Mouse (Mus musculus) liver, embryonic 16.5 days (tissue): ENCODE measurements around the gene Apba3. TPM values are rescaled to one million over a fixed set of nuclear protein-coding genes. Genes with fewer than 3 reads are reported as not detected.

Experiments
- ATAC-seq: fragments of 200-750 bp; cut with Nextera tagmentation; 2 replicates; pipeline ENCODE4 v1.8.0; 2017; ENCODE audit warnings: low read depth, mild to moderate bottlenecking, moderate number of reproducible peaks, moderate library complexity
- H3K27ac ChIP-seq: fragments of 300-500 bp; sonication (generic); 2 replicates; pipeline ENCODE4 v1.5.1; 2014; ENCODE audit warnings: mild to moderate bottlenecking, low read length
- H3K27me3 ChIP-seq: fragments of 300-500 bp; sonication (generic); 2 replicates; pipeline ENCODE4 v1.6.1; 2014; ENCODE audit warnings: low read depth, low read length, mixed read lengths; ENCODE audit not compliant: control insufficient read depth, insufficient read depth
- H3K36me3 ChIP-seq: fragments of 300-500 bp; sonication (generic); 2 replicates; pipeline ENCODE4 v1.6.1; 2014; ENCODE audit warnings: mild to moderate bottlenecking; ENCODE audit not compliant: control insufficient read depth, insufficient read depth
- H3K4me1 ChIP-seq: fragments of 300-500 bp; sonication (generic); 2 replicates; pipeline ENCODE4 v1.6.1; 2014; ENCODE audit warnings: low read depth, low read length, mixed read lengths; ENCODE audit not compliant: control insufficient read depth
- H3K4me2 ChIP-seq: fragments of 300-500 bp; sonication (generic); 2 replicates; pipeline ENCODE4 v1.6.1; 2014; ENCODE audit warnings: low read depth, low read length, mixed read lengths
- H3K4me3 ChIP-seq: fragments of 300-500 bp; sonication (generic); 2 replicates; pipeline ENCODE4 v1.5.1; 2014; ENCODE audit warnings: low read depth, mild to moderate bottlenecking, low read length
- H3K9ac ChIP-seq: fragments of 300-500 bp; sonication (generic); 2 replicates; pipeline ENCODE4 v1.6.1; 2014; ENCODE audit warnings: low read depth, low read length
- H3K9me3 ChIP-seq: fragments of 300-500 bp; sonication (generic); replicated peaks from 2 replicates; pipeline ENCODE4 v1.6.1; 2016; ENCODE audit warnings: low read length; ENCODE audit not compliant: control insufficient read depth
- WGBS: fragments of 180-500 bp; shearing (Covaris S2); extraction: QIAGEN DNeasy Blood & Tissue Kit; methylation state at CpG from one replicate; pipeline ENCODE4 v1.1.7; 2014; ENCODE audit not compliant: insufficient replicate concordance; 5-methylcytosine and 5-hydroxymethylcytosine counted together
- polyA plus RNA-seq: library from polyadenylated mRNA; unstranded; fragments of >200 nt; fragmentation: Nextera tagmentation; extraction: Ambion mirVana; gene quantifications from 2 replicates; pipeline ENCODE4 v1.2.1, GENCODE M21; 2015

Apba3 gene
- polyA plus RNA-seq, 1 experiment from 2014 or later, result 26.3 TPM

DNA sequence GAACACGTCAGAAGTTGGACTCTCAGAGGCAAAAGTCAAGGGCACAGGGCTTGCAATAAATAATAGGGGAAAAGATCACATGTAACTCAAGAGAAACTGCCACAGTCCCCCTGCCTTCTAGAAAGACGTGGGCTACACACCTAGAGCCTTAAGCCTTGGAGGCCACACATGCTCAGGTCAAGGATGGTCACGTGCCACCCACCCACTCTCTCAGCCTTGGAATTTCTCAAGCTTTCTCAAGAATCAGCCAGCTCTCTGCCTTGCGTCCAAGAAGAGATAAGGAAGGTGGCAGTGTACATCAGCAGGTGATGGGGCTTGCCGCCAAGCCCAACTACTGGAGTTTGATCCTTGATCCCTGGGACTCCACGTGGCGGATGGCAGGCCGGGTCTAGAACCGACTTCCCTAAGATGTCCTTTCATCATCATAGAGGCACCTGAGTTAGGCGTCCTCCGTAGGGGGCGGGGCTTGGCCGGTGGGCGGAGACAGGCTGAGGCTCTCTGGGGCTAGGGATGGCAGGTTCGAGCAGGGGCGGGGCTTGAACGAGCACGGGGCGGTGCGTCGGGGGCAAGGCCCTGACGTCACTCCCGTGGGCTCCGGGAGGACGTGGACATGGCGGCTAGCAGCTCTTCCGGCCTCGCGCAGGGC lies 34.1 kb upstream of the Apba3 start, which contains the start of gene Zfr2:
Gene Zfr2 (plus strand): TSS at position 576 of the 646 bp plus-strand sequence.
- peaks cover 44% of the 10 kb centered on the region for H3K27me3 ChIP-seq

DNA sequence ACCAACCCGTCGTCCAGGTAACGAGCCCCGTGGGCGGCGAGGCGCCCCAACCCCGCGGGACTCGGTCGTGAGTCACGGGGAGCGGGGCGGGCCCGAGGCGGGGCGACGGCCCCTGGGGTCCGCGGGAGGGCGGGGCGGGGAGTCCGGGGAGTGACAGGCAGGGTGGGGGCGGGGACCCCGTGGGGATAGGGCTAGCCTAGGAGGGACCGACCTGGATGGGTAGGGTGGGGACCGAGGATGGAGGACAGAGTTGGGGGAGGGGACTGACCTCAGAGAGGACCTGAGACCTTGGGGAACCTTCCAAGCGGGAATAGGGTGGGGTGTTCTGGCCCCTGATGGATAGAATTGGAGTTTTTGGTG lies 33.6 kb upstream of the Apba3 start:
- H3K27ac ChIP-seq, result peak overlapping the region; percentile 26; the same call in 1 of the 2 replicates
- peak overlapping the region; percentile 70 for H3K4me3 ChIP-seq
- H3K4me2 ChIP-seq, result peak overlapping the region; percentile 85
- H3K27me3 ChIP-seq, result peaks cover 48% of the 10 kb centered on the region
- WGBS, result 2% methylated on average over 26 of the region's 28 CpGs
- no peaks in the 10 kb centered on the region for H3K36me3 ChIP-seq
- peaks cover 13% of the 10 kb centered on the region for H3K4me1 ChIP-seq
- H3K9me3 ChIP-seq, result no peaks in the 10 kb centered on the region
- H3K9ac ChIP-seq, result peak overlapping the region; percentile 70
- peak; percentile 57 for ATAC-seq

More for the DNA sequence above, 34.1 kb upstream of the Apba3 start, which contains the start of gene Zfr2:
- no peaks in the 10 kb centered on the region for H3K9me3 ChIP-seq
- no peaks in the 10 kb centered on the region for H3K36me3 ChIP-seq
- H3K4me1 ChIP-seq, result peaks cover 13% of the 10 kb centered on the region
- H3K27ac ChIP-seq, result peak within 1 kb of the TSS; percentile 26; the same call in 1 of the 2 replicates
- peak within 1 kb of the TSS; percentile 85 for H3K4me2 ChIP-seq
- ATAC-seq, result peak; percentile 85
- WGBS, result 6% methylated on average over 26 of the region's 29 CpGs
- H3K4me3 ChIP-seq, result peak within 1 kb of the TSS; percentile 70
- H3K9ac ChIP-seq, result peak within 1 kb of the TSS; percentile 70

DNA sequence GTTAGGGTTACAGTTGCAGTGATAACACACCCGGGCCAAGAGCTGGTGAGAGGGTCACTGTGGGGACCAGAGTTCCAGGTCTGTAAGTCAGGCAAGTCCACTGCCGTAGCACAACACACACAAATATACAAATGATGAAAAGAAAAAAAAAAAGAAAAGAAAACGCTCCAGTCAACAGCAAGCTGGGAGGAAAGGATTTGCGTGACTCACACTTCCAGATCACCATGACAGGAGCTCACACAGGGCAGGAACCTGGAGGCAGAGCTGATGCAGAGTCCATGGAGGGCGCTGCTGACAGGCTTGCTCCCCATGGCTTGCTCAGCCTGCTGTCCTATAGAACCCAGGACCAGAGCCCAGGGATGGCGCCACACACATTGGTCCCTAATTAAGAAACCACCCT lies 32.6 kb upstream of the Apba3 start:
- Histone ChIP-seq H3K4me2 (no peak overlapping the region), H3K27ac (no peak overlapping the region), H3K4me3 (no peak overlapping the region), H3K9me3 (no peaks in the 10 kb centered on the region), H3K27me3 (peaks cover 44% of the 10 kb centered on the region), H3K4me1 (peaks cover 13% of the 10 kb centered on the region), H3K9ac (no peak overlapping the region), H3K36me3 (no peaks in the 10 kb centered on the region)
- WGBS, result 67% methylated on average over 6 of the region's 6 CpGs
- ATAC-seq, result no peak

DNA sequence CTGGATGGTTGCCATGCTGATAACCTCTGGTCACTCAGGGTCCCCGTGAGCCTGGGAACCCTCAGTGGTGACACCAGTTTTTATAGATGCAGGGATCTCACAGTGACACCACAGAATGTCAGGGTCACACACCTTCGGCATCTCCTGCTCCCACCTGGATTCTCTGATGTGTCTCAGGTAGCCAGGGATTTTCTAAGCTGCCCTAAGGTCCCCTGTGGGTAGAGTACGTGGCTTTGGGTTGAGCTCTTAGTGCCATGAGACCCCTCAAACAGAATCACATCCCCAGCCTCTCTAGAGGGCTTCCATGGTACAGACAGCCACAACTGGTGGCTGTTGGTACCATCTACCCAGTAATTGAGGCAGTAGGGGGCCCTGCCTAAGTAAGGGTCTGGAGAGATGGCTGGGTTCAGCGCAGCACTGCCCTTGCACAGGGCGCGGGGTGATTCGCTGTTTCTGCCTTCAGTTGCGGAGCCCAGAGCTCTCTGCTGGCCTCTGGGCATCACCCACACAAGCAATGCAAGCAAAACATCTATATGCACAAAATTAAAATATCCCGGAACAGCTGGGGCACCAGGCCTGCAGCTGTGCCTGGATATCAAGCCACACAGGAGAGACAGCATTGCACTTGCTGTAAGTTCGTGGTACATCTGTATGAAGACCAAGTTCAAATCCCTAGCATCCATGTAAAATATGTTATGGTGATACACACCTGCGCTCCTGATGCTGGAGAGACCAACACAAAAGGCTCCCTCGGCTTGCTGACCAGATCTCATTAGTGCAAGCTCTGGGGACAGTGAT lies 30.1 kb upstream of the Apba3 start:
- peaks cover 43% of the 10 kb centered on the region for H3K27me3 ChIP-seq

DNA sequence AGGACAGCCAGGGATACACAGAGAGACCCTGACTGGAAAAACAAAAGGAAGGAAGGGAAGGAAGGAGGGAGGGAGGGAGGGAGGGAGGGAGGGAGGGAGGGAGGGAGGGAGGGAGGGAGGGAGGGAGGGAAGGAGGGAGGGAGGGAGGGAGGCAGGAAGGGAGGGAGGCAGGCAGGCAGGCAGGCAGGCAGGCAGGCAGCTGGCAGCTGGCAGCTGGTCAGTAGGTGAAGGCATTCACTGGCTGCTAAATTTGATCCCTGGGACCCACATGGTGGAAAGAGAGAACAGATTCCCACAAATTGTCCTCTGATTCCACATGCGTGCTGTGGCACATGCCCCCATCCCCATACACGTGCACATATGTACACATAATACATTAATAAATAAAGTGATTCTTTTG lies 28.1 kb upstream of the Apba3 start:
- Histone ChIP-seq H3K4me3 (no peak overlapping the region), H3K36me3 (no peaks in the 10 kb centered on the region), H3K9ac (no peak overlapping the region), H3K4me1 (peaks cover under 1% of the 10 kb centered on the region; the same call in 1 of the 2 replicates), H3K9me3 (no peaks in the 10 kb centered on the region), H3K27me3 (peaks cover 46% of the 10 kb centered on the region), H3K4me2 (no peak overlapping the region), H3K27ac (no peak overlapping the region)
- whole genome bisulfite sequencing, result 57% methylated on average over 2 of the region's 2 CpGs
- no peak for ATAC-seq

More for the DNA sequence above, 30.1 kb upstream of the Apba3 start:
- Histone ChIP-seq H3K27ac (no peak overlapping the region), H3K4me1 (peaks cover 13% of the 10 kb centered on the region), H3K36me3 (no peaks in the 10 kb centered on the region), H3K4me3 (no peak overlapping the region), H3K4me2 (no peak overlapping the region), H3K9me3 (no peaks in the 10 kb centered on the region), H3K9ac (no peak overlapping the region)
- no peak for ATAC-seq
- WGBS, result 65% methylated on average over 12 of the region's 12 CpGs

DNA sequence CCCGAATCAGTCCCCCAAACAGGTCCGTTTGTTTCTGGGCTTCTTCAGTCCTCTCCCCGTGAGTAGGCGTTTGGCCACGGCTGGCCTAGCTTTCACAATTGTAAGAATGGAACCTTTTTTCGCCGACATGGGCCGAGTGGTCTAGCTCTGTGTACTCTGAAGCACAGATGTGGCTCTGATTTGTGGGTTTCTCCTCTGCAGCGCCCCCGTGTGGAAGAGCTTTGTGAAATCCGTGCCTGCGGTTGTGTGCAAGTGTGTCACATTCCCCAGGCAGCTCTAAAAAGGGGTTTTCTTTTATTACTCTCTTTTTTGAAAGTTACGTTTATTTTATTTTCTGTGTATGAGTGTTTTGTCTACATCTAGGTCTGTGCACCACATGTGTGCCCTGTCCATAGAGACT lies 25.9 kb upstream of the Apba3 start:
- no peak overlapping the region for H3K4me2 ChIP-seq
- no peak overlapping the region for H3K27ac ChIP-seq
- peaks cover 53% of the 10 kb centered on the region for H3K27me3 ChIP-seq
- H3K9me3 ChIP-seq, result no peaks in the 10 kb centered on the region
- H3K4me1 ChIP-seq, result no peaks in the 10 kb centered on the region; the same call in 1 of the 2 replicates
- no peak overlapping the region for H3K4me3 ChIP-seq
- H3K9ac ChIP-seq, result no peak overlapping the region
- no peaks in the 10 kb centered on the region for H3K36me3 ChIP-seq
- ATAC-seq, result no peak
- WGBS, result 18% methylated on average over 13 of the region's 13 CpGs

DNA sequence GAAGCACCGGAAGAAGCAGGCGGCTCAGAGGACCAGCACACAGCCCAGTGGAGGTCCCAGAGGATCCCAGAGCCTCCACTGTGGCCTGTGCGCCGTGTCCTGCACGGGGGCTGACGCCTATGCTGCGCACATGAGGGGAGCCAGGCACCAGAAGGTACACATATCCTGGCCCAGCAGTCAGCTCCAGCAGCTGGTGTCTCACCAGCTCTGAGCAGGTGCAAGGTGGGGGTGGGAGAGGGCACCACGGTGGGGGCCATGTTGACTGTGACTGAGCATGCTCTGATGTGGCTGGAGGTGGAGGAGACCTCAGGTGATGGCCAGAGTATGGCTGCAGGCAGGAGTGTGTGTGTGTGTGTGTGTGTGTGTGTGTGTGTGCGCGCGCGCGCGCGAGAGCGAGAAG lies 24.7 kb upstream of the Apba3 start:
- H3K36me3 ChIP-seq, result no peaks in the 10 kb centered on the region
- H3K4me1 ChIP-seq, result no peaks in the 10 kb centered on the region; the same call in 1 of the 2 replicates
- 72% methylated on average over 16 of the region's 16 CpGs for WGBS
- no peak for ATAC-seq
- no peaks in the 10 kb centered on the region for H3K9me3 ChIP-seq
- no peak overlapping the region for H3K27ac ChIP-seq
- H3K4me2 ChIP-seq, result no peak overlapping the region
- H3K27me3 ChIP-seq, result peaks cover 51% of the 10 kb centered on the region
- no peak overlapping the region for H3K9ac ChIP-seq
- no peak overlapping the region for H3K4me3 ChIP-seq

DNA sequence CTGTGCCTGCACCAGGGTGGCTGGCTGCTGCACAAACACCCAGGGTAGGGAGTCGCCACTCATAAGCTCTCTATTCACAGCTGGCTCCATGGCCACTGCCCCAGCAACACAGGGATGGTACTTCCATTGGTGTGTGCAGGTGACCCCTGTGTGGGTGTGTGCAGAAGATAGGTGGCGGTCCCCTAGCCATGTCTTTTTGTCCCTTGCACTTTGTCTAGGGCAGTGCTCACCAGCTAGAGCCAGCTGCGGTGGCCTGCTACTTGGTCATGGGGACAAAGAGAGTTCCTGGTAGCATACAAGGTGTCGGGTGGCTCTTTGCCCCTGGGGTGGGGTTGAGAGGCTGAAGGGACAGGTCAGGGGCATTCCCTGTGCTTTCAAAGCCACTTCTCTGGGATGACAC lies 22.6 kb upstream of the Apba3 start:
- WGBS, result 68% methylated on average over 4 of the region's 4 CpGs
- no peak for ATAC-seq
- no peak overlapping the region for H3K9ac ChIP-seq
- H3K4me3 ChIP-seq, result no peak overlapping the region
- H3K27me3 ChIP-seq, result peaks cover 39% of the 10 kb centered on the region
- no peak overlapping the region for H3K27ac ChIP-seq
- H3K4me2 ChIP-seq, result no peak overlapping the region
- H3K4me1 ChIP-seq, result no peaks in the 10 kb centered on the region; the same call in 1 of the 2 replicates
- no peaks in the 10 kb centered on the region for H3K9me3 ChIP-seq
- no peaks in the 10 kb centered on the region for H3K36me3 ChIP-seq

DNA sequence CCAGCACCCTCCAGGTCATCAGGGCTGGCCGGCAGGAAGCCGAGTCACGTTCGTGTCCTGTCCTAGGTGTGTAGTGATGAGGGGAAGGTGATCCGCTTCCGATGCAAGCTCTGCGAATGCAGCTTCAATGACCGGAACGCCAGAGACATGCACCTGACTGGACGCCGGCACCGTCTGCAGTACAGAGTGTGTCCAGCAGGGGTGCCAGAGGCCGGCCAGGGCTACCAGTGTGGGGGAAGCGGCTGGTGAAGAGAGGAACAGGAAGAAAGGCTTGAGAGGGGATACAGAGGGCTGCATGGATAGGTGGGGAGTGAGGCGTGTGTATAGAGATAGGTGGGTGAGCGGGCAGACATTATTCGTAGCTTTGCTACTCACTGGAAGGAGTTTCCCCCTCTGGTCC lies 22.2 kb upstream of the Apba3 start:
- no peak overlapping the region for H3K9ac ChIP-seq
- H3K4me2 ChIP-seq, result no peak overlapping the region
- WGBS, result 4% methylated on average over 17 of the region's 17 CpGs
- no peaks in the 10 kb centered on the region; the same call in 1 of the 2 replicates for H3K4me1 ChIP-seq
- no peaks in the 10 kb centered on the region for H3K9me3 ChIP-seq
- ATAC-seq, result peak; percentile 27; the same call in 1 of the 2 replicates
- peaks cover 34% of the 10 kb centered on the region for H3K27me3 ChIP-seq
- H3K36me3 ChIP-seq, result no peaks in the 10 kb centered on the region
- no peak overlapping the region for H3K27ac ChIP-seq
- H3K4me3 ChIP-seq, result no peak overlapping the region
